Mouse (Mus musculus) naive thymus-derived CD4-positive, alpha-beta T cell, adult 2 months (primary cell): ENCODE measurements around the gene 4921530L21Rik.

Source experiments
- DNase-seq: peaks from one replicate; pipeline ENCODE4 v3.0.0-alpha.2; 2011; ENCODE audit warnings: low read depth

The 4921530L21Rik gene

DNA sequence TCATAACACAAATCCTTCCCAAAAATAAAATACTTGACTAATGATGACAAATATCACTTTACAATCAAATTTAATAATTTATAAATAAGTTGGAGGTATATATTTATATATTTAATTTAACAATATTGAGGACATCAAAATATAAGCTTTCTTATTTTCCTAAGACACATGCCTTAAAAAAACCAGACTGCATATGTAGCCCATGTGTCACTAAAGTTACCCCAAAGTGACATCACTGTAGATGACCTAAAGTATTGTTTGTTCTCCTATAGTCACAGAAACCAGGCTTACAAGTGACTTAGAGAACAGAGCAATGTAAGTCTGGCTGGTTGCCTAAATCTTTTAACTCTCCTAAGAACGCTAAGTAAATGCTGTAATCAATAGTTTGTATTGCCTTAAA is at the start of gene 4921530L21Rik:
TSS of gene 4921530L21Rik (plus strand) at position 301 of the 400 bp plus-strand sequence.
- DNase-seq, result no peak

DNA sequence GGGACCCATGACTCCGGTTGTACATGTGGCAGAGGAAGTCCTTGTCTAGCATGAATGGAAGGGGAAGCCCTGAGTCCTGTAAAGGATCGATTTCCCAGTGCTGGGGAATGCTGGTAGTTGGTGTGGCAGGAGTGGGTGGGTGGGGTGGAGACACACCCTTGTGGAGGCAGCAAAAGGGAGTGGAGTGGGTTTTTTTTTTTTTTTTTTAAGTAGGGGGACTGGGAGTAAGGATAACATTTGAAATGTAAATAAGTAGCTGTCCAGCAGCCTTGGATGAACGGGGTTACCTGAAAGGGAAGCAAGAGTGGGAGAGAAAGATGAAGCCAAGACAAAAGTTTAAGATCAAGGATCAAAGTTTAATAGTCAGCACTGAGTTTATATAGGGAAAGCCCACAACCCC is 47.2 kb upstream of the 4921530L21Rik start:
- DNase-seq, result no peak

DNA sequence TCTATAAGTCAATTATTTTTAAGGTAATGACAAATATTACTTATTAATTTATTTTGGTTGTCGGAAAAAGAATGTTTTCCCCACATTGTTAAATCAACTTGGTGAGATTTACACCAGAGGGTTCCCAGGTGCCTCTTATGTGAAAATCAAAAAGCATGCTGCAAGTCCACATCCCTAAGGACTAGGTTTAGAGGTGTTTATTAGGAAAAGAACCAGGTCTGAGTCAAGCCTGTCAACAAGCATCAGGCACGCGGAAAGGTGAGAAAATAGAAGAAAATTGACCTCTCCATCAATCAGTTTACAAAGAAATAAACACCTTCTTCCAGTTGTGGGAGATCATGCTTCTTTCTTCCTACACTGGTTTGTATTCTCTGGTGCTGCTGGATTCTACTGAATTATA is 18.1 kb upstream of the 4921530L21Rik start:
- no peak for DNase-seq

DNA sequence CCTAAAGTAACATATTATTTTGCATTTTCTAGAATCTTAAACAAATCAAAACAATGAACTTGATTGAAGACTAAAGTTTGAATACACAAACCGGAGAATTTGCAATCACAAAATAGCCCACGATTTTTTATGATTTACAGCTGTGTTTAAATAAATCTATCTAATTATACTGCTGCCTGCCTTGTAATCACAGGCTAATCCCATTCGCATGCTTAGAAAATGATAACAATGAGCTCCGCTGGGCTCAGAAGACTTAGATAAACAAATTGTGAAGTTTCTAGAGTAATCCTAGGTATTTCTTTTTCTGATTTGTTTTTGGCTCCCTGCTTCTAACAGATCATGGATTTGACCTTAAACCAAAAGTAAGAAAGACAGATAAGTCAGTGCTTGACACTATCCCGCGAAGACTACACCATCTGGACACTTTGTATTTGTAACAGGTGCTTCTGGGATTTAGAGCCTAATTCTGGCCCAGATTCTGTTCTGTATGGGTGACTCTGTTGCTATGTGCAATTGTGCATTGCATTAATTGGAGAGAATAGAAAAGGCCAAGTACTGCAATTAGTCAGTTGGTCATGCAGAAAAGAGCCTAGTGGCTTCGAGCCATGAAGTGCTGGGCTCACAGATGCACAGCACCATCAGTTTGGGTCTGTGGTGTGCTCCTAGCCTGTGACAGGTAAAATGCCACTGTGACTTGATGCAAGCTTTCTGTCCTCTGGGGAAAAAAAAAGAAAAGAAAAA is 15.2 kb upstream of the 4921530L21Rik start:
- DNase-seq, result no peak

DNA sequence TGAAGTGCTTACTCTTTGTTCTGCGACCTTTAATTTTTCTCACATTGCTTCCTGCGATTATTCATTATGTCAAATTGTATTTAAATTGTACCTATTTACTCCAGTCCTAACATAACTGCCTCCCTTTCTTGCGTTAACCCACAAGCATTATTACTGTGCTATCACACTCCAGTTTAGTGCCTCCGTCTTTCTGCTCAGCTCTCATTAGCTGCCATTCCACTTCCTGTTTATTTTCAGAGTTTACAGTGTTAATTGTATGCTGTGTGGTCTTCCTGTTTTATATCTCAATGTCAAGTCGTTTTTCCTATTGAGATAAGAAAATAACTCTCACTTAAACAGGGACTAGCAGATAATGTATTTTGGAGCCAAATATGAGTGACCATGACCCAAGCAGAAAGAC is 9.0 kb upstream of the 4921530L21Rik start:
- DNase-seq, result no peak

DNA sequence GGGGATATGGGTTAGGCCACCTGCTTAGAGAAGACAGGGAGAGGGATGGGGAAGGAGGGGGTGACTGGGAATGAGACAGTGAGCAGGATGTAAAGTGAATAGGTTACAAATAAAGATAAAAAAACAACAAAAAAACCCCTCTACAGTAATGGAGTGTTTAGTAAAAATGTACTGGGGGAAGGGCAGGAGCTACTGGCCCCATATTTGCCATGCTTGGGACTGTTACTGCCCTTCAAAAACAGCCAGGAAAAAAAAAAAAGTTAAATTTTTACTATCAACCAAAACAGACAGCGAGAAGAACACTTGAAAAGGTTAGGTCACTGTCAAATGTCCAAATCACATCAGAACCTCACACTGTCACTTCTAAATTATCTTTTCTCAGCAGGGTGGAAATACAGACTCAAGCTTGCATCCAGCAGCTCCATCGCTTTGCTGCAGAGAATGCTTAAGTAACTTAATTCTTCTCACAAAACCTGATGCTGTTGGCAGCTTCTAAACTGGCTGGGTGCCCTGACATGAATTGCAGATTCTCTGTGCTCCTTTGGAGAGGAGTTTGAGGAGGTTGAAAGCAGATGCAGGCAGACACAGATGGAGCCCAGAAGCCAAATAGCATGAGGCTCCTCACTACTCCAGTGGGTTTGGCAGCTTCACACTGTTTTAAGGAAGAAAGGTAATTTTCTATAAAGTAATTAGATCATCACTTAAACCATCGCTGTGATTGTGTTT is 4.1 kb upstream of the 4921530L21Rik start:
- DNase-seq, result no peak

DNA sequence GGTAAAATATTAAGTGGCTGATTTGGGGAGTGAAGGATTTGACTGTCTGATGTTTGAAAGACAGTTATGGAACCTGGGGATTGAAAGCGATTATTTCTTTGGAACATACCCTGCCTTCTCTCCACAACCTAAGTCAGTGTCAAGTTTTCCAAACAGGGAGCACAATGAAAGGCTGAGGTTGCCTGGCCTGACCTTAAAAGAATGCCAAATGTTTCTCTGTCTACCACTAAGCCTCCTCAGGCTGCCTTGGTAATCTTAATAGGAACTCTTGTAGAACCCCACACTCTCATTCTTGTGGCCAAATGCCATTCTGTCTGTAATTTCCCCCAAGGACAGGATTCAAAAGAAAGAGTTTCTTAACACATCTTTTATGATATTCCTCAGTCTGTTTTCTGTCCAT is 3.5 kb upstream of the 4921530L21Rik start:
- DNase-seq, result no peak

DNA sequence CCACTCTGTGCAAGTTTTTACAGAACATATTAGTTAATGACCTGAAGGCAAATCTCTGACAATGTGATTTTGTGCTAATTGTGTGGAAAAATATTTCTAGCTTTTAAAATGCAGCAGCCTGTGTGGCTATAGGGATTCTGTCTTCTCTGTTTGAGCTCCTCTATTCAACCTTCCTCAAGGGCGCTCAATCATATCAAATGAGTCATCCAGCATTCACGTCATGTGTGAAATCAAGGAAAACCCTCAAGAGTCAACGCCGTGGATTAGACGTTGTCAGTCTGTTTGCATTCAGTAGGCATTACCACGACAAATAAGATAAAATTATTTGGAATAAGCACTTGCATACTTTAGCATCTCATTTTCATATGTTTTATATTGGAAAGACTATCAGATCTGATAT is 18.4 kb downstream of the 4921530L21Rik start:
- DNase-seq, result no peak

DNA sequence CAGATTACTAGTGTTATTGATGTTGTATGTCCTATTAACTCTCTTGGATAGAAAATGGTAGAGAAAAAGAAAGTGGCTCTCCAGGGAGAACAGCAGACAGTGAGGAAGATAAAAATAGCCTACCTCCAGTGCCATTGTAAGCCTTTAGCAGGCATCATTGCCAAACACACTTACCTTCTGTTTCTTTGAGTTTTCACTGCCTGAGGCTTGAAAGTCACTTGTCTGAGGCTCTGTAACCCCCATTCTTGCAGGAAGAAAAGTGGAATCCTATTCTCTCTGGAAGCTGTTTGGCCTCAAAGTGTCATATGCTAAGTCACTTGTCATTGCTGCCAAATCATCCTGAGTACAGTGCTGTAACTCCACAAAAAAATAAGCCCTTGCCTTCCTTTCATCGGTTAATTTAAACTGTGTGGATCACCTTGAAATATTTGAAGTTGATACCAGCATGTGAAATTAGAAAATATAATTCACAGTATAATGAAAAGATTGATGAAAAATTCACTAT is 23.6 kb downstream of the 4921530L21Rik start:
- no peak for DNase-seq

DNA sequence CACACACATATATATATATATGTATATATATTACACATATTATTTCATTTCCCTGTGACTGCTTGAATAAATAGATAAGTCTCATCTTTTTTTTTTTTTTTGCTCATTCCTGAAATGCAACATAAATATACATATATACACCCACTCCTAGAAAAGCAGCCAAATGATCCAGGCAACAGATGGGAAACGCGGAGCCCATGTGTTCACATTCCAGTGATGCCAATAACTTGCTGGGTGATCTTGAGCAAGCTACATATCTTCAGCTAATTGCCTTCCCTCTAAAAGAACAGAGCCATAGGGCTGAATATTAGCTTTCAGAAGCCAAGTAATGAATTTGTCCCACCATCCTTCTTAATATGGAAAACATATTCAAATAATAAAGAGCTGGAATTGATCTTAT is 32.2 kb downstream of the 4921530L21Rik start:
- no peak for DNase-seq

DNA sequence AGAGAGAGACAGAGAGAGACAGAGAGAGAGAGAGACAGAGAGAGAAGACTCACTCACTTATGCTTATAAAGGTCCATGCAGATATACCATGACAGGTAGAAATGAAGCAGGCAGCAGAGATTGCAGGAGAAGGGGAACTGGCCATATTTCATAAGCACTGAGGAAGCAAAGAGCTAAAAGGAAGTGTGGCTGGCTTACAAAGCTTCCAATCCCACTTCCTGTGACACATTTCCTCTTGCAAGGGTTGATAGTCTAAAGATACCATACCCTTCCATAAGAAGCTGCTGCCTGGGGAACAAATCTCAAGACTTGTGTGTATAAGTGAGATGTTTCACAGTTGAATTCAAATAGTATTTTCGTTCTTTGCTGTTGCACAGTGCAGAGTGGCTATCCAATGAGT is 45.7 kb downstream of the 4921530L21Rik start:
- DNase-seq, result no peak

DNA sequence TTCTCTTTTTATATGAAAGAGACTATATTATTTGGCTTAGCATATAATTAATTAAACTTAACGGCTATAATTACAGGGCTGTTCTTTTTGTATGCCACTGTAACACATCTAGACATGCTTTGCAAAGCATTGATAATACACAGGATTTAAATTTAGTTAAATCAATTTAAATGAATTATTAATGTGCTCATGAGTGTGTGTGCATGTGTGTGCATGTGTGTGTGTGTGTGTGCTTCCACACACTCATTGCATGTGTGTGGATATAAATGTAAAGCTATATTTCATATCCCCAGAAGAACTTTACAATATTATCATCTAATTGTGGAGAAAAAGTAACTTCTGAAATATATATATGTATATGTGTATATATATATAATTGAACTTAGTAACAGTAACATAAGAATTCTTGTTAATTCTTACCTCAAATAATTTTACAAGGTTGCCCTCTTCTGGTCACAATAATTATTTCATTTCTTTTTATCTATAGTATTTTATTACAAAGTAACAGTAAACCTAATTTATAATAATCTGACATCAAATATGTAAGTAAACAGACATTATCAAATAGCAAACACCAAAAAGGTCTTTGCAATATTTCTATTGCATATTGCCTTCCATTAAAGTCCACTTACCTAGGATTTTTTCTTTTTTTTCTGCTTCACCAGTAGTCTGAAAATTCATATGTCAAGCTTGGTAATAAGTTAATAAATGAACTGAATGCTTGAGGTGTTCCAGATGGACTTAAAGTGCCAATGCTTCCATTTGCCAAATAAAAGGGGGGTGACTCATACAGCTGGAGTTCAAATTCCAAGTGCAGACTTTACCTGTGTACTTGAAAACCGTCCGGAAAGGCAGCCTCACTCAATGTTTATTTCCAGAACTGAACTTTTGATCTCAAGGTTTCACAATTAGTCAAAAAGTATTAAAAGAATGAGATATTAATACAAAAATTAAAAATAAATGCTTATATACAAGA is 47.0 kb downstream of the 4921530L21Rik start:
- no peak for DNase-seq
